Mouse (Mus musculus) fat pad, adult 2 months (tissue): Measurements from ENCODE around the gene Ddb1.

ENCODE experiments used
- DNase-seq: peaks from one replicate; pipeline ENCODE4 v3.0.0-alpha.2; 2011; ENCODE audit warnings: low read depth, low spot score; ENCODE audit errors: extremely low read depth

The Ddb1 gene

GRCm38 (mm10) chr19:10590301-10590700 is 14.8 kb upstream of the Ddb1 start:
- no peak for DNase-seq

DNA sequence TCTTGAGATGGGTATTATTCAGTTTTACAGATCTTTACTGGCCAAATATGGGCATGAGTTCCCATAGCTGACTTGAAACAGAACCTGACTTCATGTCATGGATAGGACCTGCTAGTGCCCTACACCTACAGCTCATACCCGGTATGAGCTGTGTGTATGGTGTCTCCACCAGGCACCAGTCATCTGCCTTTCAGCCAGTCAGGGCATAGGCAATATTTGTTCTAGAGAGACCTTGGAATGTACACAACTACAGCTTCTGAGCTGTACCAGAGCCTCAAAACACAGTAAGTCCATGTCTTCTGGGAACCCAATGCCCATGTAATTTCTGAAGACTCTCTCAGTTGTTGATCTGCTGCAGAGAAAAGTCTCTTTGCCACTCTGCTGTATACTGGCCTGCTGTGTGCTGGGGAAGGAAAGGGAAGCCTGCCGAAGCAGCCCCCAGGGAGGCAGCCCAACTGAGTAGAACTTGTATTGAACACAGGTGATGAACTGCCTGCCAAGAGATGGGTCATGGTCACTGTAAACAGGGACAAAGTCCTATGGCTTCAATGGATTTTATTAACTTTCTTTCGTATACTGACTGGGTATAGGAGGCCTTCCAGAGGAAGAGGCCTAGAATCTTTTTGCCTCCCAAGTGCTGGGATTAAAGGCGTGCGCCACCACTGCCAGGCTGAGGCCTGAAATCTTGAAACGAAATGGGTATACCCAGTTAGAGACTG is 13.3 kb upstream of the Ddb1 start:
- DNase-seq = no peak

DNA sequence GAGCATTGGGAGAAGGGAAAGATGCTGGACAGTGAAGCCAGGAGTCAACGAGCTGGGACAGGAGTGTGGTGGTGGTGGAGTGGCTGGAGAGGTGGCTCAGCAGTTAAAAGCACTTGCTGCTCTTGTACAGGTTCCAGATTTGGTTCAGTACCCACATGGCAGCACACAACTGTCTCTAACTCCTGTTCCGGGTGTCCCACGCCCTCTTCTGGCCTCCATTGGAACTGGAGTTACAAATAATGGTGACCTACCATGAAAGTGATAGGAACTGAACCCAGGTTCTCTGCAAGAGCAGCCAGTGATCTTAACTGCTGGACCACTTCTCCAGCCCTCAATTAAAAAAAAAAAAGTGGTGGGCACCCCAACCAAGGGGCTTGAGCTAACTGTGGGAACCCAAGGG is 6.9 kb upstream of the Ddb1 start:
- DNase-seq = no peak

DNA sequence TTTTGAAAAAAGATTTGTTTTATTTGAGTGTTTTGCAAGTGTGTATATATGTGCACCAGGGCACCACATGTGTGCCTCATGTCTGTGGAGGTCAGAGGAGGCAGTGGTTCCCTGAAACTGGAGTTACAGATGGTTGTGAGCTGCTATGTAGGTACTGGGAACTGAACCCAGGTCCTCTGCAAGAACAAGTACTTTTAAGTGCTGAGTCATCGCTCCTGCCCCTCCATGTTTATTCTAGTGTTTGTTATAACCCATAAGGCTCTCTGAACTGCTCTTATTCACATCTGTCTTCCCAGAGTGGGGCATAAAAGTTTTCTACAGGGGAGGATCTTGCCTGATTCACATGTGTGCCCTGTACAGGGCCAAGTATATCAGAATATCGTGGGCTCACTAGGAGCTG is 5.5 kb upstream of the Ddb1 start:
- no peak for DNase-seq

GRCm38 (mm10) chr19:10602247-10602769 is 2.8 kb upstream of the Ddb1 start:
- no peak for DNase-seq

- no peak for DNase-seq
These were observed 2.3 kb upstream of the Ddb1 start for GRCm38 (mm10) chr19:10602787-10603186.

DNA sequence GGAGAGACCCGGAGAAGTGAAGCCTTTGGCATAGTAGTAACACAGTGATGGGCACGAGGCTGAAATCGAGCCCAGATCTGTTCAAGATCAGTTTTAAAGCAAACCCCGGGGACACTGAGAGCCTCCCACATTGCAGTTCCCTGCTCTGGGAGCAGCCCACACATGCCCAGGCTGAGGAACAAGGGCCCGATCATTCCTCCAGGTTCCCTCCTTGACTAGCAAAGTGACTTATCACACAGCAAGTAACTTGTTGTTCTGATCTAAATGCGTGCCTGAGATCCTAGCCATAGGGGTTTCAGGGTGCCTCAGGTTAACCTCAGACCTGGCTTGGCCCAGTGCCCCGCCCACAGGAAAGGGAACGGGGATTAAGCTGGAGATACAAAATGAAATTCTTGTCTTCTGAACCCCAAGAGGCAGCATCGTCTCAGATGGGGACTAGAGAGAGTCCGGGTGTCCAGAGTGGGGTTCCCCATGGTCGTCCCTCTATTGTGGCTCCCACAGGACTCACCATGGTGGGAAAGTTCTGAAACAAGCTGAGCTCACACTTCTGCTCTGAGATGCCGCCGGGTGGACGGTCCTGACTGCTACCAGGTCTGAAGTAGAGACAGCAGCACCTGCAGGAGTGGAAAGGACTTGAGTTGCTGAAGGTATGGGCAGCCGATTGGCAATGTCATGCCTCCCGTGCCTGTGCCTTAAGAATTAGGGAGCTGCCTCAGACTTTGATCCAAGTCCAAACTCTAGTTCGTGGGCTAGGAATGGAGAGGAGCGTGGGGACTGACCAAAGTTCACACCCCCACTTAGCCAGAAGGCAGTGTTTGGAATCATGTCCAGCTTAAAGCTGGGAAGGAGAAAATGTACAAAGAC is 1.2 kb upstream of the Ddb1 start:
- peak; percentile 61 for DNase-seq

- DNase-seq = no peak
These were observed 593 bp upstream of the Ddb1 start for GRCm38 (mm10) chr19:10604534-10604933.

DNA sequence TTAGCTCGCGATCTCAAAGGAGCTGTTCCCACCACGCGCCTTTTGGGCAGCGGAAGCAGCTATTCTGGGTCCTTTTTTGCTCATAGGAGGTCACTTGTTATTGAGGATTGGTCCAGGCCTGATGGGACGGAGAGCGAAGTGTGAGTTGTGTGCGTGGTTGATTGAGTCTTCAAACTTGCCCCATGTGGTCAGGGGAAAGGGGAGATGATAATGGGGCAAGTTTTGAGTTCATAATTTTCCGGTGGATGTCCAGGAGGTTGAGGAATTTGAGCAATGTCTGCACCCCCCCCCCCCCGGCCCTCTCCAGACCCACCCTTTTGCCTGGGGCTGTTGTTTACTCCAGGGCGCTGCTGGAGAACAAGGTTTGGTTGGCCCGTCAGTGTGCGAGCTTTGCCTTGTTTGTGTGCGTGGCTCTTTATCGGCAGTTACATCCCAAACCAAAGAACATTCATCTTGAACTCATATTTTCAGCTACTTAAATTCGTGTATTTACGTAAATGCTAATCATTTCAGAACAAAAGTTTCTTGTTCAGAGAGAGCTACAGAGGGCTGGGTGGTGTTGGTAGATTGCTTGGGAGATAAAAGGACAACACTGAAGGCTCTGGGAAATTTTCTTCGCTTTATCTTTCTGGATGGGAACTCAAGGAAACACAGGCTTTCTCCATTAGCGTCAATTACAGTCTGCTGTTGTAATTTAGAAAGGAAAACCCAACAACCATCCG is 935 bp downstream of the Ddb1 start:
- no peak for DNase-seq

DNA sequence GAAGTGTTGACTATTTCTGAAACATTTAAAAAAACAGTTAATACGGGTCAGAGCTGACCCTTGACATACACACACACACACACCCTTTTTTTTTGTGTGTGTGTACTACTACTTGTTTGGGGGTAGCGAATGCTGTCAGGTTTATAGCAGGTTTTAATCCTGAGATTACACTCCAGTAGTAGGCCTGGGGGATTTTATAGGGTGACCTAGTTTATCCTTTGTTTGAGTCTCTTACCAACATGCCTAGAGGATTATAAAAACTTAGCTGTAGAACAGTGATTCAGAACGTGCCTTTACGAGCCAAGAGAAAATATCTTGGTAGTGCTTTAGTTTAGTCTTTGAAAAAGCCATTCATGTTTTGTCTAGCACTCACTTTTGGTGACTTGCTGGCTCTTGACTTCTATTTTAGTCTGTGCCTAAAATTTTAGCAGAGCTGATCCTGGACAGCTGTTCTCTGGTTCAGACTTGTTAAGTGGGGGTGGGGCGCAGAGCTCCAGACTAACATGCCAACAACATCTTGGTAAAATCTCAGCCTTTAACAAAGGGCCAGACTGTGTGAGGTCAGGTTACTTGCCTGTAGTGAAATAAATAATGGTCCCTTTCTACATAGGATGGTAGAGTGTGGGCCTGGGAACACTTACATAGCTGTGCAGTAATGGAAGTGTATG is 3.6 kb downstream of the Ddb1 start:
- DNase-seq = no peak

- no peak for DNase-seq
These were observed 29.2 kb downstream of the Ddb1 start, which contains the start of gene Vwce for GRCm38 (mm10) chr19:10634106-10634871. Vwce (plus strand) TSS chr19:10634213.

DNA sequence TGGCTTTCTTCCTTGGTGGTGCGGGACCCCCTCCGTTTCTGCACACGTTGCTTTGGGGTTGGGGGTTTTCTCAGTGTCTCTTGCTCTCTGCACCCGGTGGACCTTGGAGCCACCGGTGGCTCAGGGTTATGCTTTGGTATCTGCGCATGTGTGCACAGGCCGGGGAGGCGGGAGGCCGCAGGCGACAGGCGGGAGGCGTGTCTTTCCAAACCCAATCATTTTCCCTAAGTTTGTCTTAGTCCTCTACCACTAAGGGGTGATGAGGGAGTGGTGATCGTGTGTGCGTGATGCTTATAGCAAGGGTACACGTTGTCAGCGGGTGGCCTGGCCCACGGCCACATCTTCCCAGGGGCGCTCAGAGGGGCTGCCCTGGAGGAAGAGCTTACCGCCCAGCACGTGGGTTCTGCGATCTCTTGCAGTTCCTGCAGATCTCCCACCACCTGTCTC is 29.8 kb downstream of the Ddb1 start:
- no peak for DNase-seq

- no peak for DNase-seq
These were observed 32.7 kb downstream of the Ddb1 start for GRCm38 (mm10) chr19:10637840-10638239.

DNA sequence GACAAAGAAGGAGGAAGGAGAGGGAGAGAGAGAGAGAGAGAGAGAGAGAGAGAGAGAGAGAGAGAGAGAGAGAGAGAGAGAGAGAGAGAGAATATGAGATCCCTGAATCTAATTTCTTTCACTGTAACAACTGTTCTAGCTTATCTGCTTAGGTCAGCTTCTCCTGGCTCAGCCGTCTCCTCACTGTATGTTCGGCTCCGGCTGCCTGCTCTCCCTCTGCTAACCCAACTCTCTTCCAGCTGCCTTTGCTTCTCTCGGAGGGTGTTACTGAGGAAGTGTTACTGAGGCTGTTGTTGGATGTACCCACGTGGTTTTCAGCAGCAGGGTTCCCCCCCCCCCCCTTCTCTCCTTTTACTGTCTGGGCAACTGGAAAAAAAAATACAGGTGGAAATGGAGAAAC is 35.0 kb downstream of the Ddb1 start:
- no peak for DNase-seq

DNA sequence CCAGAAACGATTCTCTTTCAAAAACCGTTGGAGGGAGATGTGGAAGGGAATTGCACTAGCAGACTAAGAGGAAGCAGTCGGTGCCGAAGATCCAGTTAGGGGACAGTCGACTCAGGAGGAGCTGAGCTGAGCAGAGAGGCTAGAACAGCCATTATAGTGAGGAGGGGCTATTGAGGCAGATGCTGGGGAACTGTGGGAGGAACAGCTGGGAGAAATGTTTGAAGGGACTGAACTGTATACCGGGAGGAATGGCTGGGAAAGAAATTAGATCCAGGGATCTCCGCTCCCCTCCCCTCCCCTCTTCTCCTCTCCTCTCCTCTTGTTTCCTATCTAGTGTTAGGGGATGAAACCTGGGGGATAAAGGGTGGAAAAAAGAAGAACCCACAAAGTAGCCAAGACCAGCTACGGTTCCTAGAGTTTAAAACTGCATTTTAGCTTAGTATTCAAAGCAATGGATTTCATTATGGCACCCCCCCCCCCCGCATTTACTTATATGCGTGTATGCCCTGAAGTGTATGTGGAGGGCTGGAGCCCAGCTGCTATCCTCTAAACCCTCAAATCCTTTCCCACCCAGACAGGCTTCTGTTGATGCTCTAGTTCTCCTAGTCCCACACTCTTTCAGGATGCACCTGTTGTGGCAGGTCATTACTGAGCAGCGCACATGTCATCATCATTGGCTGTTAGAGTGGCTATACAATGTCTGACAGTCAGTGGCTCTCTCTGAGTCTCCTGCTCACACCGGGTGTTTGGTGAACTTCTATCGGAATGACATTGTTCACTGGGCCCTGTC is 35.7 kb downstream of the Ddb1 start:
- no peak for DNase-seq

- DNase-seq = no peak
These were observed 40.5 kb downstream of the Ddb1 start for GRCm38 (mm10) chr19:10645616-10646015.

DNA sequence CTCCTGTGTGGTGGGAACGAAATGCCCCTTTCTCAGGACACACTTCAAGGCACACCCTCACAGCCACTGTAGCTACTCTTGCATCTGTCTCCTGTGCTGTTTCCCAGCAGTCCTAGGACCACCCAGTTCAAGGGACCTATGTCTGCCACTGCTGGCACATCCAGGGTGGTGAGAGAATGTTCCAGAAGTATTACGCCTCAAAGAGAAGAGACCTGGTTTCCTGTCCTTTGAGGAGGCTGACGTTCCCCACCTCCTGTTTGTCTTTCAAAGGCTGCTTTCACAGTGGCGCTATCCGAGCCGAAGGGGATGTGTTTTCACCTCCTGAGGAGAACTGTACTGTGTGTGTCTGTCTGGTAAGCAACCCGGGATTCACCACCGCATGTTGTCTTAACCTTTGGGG is 43.0 kb downstream of the Ddb1 start:
- no peak for DNase-seq

DNA sequence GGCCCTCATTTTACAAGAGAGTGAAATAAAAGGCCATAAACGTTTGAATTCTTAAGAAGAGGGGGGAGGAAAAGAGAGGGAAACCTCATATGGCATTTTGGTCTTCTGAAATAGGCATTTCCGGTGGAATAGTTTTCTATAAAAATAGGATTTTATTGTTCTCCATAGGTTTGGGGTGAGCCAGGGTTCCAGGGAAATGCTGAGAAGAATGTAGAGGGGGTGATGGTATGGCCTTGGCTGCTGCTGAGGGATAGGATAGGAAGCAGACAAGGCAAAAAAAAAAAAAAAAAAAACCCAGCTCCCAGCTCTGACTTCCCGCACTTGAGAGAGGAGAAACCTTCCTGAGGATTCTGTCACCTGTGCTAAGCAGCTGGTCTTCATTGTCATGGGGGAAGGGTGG is 50.9 kb downstream of the Ddb1 start:
- no peak for DNase-seq

DNA sequence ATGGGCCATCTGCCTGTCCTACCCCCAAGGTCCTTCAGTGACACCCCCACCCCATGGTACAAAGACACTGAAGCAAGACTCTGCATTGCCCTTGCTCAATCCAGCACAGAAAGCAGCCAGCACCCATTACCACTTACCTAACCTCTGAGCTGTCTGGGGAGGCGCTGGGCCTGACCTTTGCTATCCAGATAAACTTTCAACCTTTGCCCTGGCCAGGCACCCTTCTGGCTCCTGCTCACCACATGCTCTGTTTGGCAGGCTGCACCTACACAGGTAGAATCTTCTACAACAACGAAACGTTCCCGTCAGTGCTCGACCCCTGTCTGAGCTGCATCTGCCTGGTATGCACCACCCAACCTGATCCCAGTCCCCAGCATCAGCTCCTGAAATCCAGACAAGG is 52.6 kb downstream of the Ddb1 start:
- no peak for DNase-seq
